Mouse (Mus musculus) midbrain, embryonic 12.5 days (tissue): ENCODE measurements at regions not wholly inside any gene's neighbourhood (a gene's known extent, or its start where the extent isn't known, plus 50 kb on each side); places are given as distances from the start of the nearest gene placed in this dataset.

ENCODE experiments used
- ATAC-seq: fragments of 200-750 bp; cut with Nextera tagmentation; 2 replicates; pipeline ENCODE4 v1.8.0; 2017; ENCODE audit warnings: low read depth, moderate TSS enrichment, moderate library complexity; ENCODE audit not compliant: low FRiP score
- H3K27ac ChIP-seq: fragments of 300-500 bp; sonication (generic); replicated peaks from 2 replicates; pipeline ENCODE4 v1.5.1; 2016; ENCODE audit warnings: mild to moderate bottlenecking
- H3K27me3 ChIP-seq: fragments of 300-500 bp; sonication (generic); 2 replicates; pipeline ENCODE4 v1.6.1; 2016; ENCODE audit warnings: mild to moderate bottlenecking
- H3K36me3 ChIP-seq: fragments of 300-500 bp; sonication (generic); 2 replicates; pipeline ENCODE4 v1.6.1; 2016
- H3K4me1 ChIP-seq: fragments of 300-500 bp; sonication (generic); 2 replicates; pipeline ENCODE4 v1.6.1; 2016
- H3K4me2 ChIP-seq: fragments of 300-500 bp; sonication (generic); replicated peaks from 2 replicates; pipeline ENCODE4 v1.6.1; 2016; ENCODE audit warnings: mild to moderate bottlenecking, moderate library complexity
- H3K4me3 ChIP-seq: fragments of 300-500 bp; sonication (generic); 2 replicates; pipeline ENCODE4 v1.5.1; 2016; ENCODE audit warnings: mild to moderate bottlenecking
- H3K9ac ChIP-seq: fragments of 300-500 bp; sonication (generic); replicated peaks from 2 replicates; pipeline ENCODE4 v1.6.1; 2016; ENCODE audit warnings: mild to moderate bottlenecking, moderate library complexity
- H3K9me3 ChIP-seq: fragments of 300-500 bp; sonication (generic); 2 replicates; pipeline ENCODE4 v1.6.1; 2016; ENCODE audit warnings: mild to moderate bottlenecking
- whole genome bisulfite sequencing: fragments of 180-500 bp; shearing (Covaris S2); methylation state at CpG from one replicate; pipeline ENCODE4 v1.1.7; 2016; 5-methylcytosine and 5-hydroxymethylcytosine counted together

DNA sequence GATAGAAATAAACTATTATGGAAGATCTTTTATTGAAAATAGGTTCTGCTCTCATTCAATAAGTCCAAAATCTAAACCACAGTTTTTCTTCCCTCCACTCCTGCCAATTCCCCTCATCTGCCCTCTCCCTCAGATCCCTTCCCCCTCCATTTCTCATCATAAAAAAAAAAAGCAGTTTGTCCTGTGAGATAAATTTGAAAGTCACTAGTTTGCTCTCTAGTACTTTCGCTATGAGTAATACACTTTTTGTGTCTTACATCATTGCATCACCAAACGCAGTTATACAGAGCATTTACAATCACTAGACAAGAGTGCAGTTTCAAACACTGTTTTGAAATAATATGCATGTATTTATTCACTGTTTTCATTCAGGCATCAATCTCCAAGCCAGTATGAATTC is 980.5 kb downstream of the Galc start:
- no peak overlapping the region for H3K9ac ChIP-seq
- 92% methylated on average over 2 of the region's 2 CpGs for WGBS
- no peak overlapping the region for H3K27ac ChIP-seq
- no peaks in the 10 kb centered on the region for H3K36me3 ChIP-seq
- H3K27me3 ChIP-seq: no peaks in the 10 kb centered on the region
- H3K4me1 ChIP-seq: no peaks in the 10 kb centered on the region
- H3K9me3 ChIP-seq: no peaks in the 10 kb centered on the region
- H3K4me2 ChIP-seq: no peak overlapping the region
- H3K4me3 ChIP-seq: no peak overlapping the region
- no peak for ATAC-seq

- ATAC-seq: no peak
- no peaks in the 10 kb centered on the region for H3K36me3 ChIP-seq
- WGBS: 91% methylated on average over 1 of the region's 1 CpGs
- H3K4me2 ChIP-seq: no peak overlapping the region
- H3K27me3 ChIP-seq: no peaks in the 10 kb centered on the region
- H3K4me1 ChIP-seq: no peaks in the 10 kb centered on the region
- H3K9ac ChIP-seq: no peak overlapping the region
- H3K4me3 ChIP-seq: no peak overlapping the region
- H3K9me3 ChIP-seq: no peaks in the 10 kb centered on the region
- H3K27ac ChIP-seq: no peak overlapping the region
Measured at GRCm38 (mm10) chr12:97278331-97278730, 980.9 kb downstream of the Galc start.
